Mouse (Mus musculus): ENCODE measurements around the gene Tspan18. TPM values are rescaled to one million over a fixed set of nuclear protein-coding genes. Genes with fewer than 3 reads are reported as not detected.

Tspan18 gene
- polyA plus RNA-seq, 1 experiment, result 0.06 TPM

- Histone ChIP-seq H3ac (ENCODE audit: control insufficient read depth, insufficient read length, low read depth) (no peak overlapping the region), H3K79me2 (ENCODE audit: control insufficient read depth, insufficient read depth) (no peaks in the 10 kb centered on the region), H3K4me3 (ENCODE audit: insufficient read depth, poor library complexity, severe bottlenecking) (no peak overlapping the region), H3K36me3 (ENCODE audit: control insufficient read depth, insufficient read depth) (no peaks in the 10 kb centered on the region), H3K79me3 (ENCODE audit: low read depth) (no peaks in the 10 kb centered on the region), H3K27me3 (ENCODE audit: control insufficient read depth, insufficient read depth, insufficient read length) (peaks cover 25% of the 10 kb centered on the region)
- TF ChIP-seq CTCF (IDR thresholded peaks at IDR 0.05; ENCODE audit: control insufficient read depth, insufficient read depth, insufficient read length) (no peak), FOSL1 (IDR thresholded peaks at IDR 0.05; ENCODE audit: insufficient read depth, low read length, poor library complexity, severe bottlenecking) (no peak), USF1 (IDR thresholded peaks at IDR 0.05; ENCODE audit: low read depth) (no peak)
Measured at GRCm38 (mm10) chr2:93361454-93361853, 27.1 kb upstream of the Tspan18 start.

GRCm38 (mm10) chr2:93360310-93360709 is 26.0 kb upstream of the Tspan18 start:
- Histone ChIP-seq H3K36me3 (ENCODE audit: control insufficient read depth, insufficient read depth) (no peaks in the 10 kb centered on the region), H3K27me3 (ENCODE audit: control insufficient read depth, insufficient read depth, insufficient read length) (peaks cover 16% of the 10 kb centered on the region), H3K79me3 (ENCODE audit: low read depth) (no peaks in the 10 kb centered on the region), H3K79me2 (ENCODE audit: control insufficient read depth, insufficient read depth) (no peaks in the 10 kb centered on the region), H3K4me3 (ENCODE audit: insufficient read depth, poor library complexity, severe bottlenecking) (no peak overlapping the region), H3ac (ENCODE audit: control insufficient read depth, insufficient read length, low read depth) (no peak overlapping the region)
- TF ChIP-seq MYOD1 (IDR thresholded peaks at IDR 0.05; ENCODE audit: control insufficient read depth, insufficient read length, low read depth) (no peak), USF1 (IDR thresholded peaks at IDR 0.05; ENCODE audit: low read depth) (no peak), FOSL1 (IDR thresholded peaks at IDR 0.05; ENCODE audit: insufficient read depth, low read length, poor library complexity, severe bottlenecking) (no peak), MYOG (IDR thresholded peaks at IDR 0.05; ENCODE audit: control insufficient read depth, extremely low read depth, insufficient read length) (no peak), CEBPB (IDR thresholded peaks at IDR 0.05; ENCODE audit: low read depth) (no peak), CTCF (IDR thresholded peaks at IDR 0.05; ENCODE audit: control insufficient read depth, insufficient read depth, insufficient read length) (no peak), MAX (IDR thresholded peaks at IDR 0.05) (no peak)

- Histone ChIP-seq H3K4me3 (ENCODE audit: insufficient read depth, poor library complexity, severe bottlenecking) (no peak overlapping the region), H3ac (ENCODE audit: control insufficient read depth, insufficient read length, low read depth) (no peak overlapping the region), H3K79me3 (ENCODE audit: low read depth) (no peaks in the 10 kb centered on the region), H3K27me3 (ENCODE audit: control insufficient read depth, insufficient read depth, insufficient read length) (peaks cover 4% of the 10 kb centered on the region), H3K36me3 (ENCODE audit: control insufficient read depth, insufficient read depth) (no peaks in the 10 kb centered on the region), H3K79me2 (ENCODE audit: control insufficient read depth, insufficient read depth) (no peaks in the 10 kb centered on the region)
- TF ChIP-seq MAX (IDR thresholded peaks at IDR 0.05) (no peak), MYOD1 (IDR thresholded peaks at IDR 0.05; ENCODE audit: control insufficient read depth, insufficient read length, low read depth) (no peak), FOSL1 (IDR thresholded peaks at IDR 0.05; ENCODE audit: insufficient read depth, low read length, poor library complexity, severe bottlenecking) (no peak), CEBPB (IDR thresholded peaks at IDR 0.05; ENCODE audit: low read depth) (no peak), CTCF (IDR thresholded peaks at IDR 0.05; ENCODE audit: control insufficient read depth, insufficient read depth, insufficient read length) (no peak), MYOG (IDR thresholded peaks at IDR 0.05; ENCODE audit: control insufficient read depth, extremely low read depth, insufficient read length) (no peak), USF1 (IDR thresholded peaks at IDR 0.05; ENCODE audit: low read depth) (no peak)
Measured at GRCm38 (mm10) chr2:93357391-93357790, 23.1 kb upstream of the Tspan18 start.

- H3K79me3 ChIP-seq (ENCODE audit: low read depth), result no peaks in the 10 kb centered on the region
- H3K27me3 ChIP-seq (ENCODE audit: control insufficient read depth, insufficient read depth, insufficient read length), result peaks cover 4% of the 10 kb centered on the region
- H3K79me2 ChIP-seq (ENCODE audit: control insufficient read depth, insufficient read depth), result no peaks in the 10 kb centered on the region
- no peak overlapping the region for H3ac ChIP-seq (ENCODE audit: control insufficient read depth, insufficient read length, low read depth)
- TF ChIP-seq FOSL1 (IDR thresholded peaks at IDR 0.05; ENCODE audit: insufficient read depth, low read length, poor library complexity, severe bottlenecking) (no peak), CEBPB (IDR thresholded peaks at IDR 0.05; ENCODE audit: low read depth) (no peak), MAX (IDR thresholded peaks at IDR 0.05) (no peak), CTCF (IDR thresholded peaks at IDR 0.05; ENCODE audit: control insufficient read depth, insufficient read depth, insufficient read length) (no peak), MYOD1 (IDR thresholded peaks at IDR 0.05; ENCODE audit: control insufficient read depth, insufficient read length, low read depth) (no peak)
- no peaks in the 10 kb centered on the region for H3K36me3 ChIP-seq (ENCODE audit: control insufficient read depth, insufficient read depth)
- no peak overlapping the region for H3K4me3 ChIP-seq (ENCODE audit: insufficient read depth, poor library complexity, severe bottlenecking)
Measured at GRCm38 (mm10) chr2:93355845-93356244, 21.5 kb upstream of the Tspan18 start.

- Histone ChIP-seq H3K36me3 (ENCODE audit: control insufficient read depth, insufficient read depth) (no peaks in the 10 kb centered on the region), H3K4me3 (ENCODE audit: insufficient read depth, poor library complexity, severe bottlenecking) (no peak overlapping the region), H3K27me3 (ENCODE audit: control insufficient read depth, insufficient read depth, insufficient read length) (no peaks in the 10 kb centered on the region), H3K79me3 (ENCODE audit: low read depth) (no peaks in the 10 kb centered on the region), H3ac (ENCODE audit: control insufficient read depth, insufficient read length, low read depth) (no peak overlapping the region), H3K79me2 (ENCODE audit: control insufficient read depth, insufficient read depth) (no peaks in the 10 kb centered on the region)
- TF ChIP-seq MYOD1 (IDR thresholded peaks at IDR 0.05; ENCODE audit: control insufficient read depth, insufficient read length, low read depth), result no peak
- no peak for TF ChIP-seq MYOG (IDR thresholded peaks at IDR 0.05; ENCODE audit: control insufficient read depth, extremely low read depth, insufficient read length)
- no peak for TF ChIP-seq CEBPB (IDR thresholded peaks at IDR 0.05; ENCODE audit: low read depth)
- TF ChIP-seq MAX (IDR thresholded peaks at IDR 0.05), result no peak
- no peak for TF ChIP-seq USF1 (IDR thresholded peaks at IDR 0.05; ENCODE audit: low read depth)
- TF ChIP-seq CTCF (IDR thresholded peaks at IDR 0.05; ENCODE audit: control insufficient read depth, insufficient read depth, insufficient read length), result no peak
- no peak for TF ChIP-seq FOSL1 (IDR thresholded peaks at IDR 0.05; ENCODE audit: insufficient read depth, low read length, poor library complexity, severe bottlenecking)
Measured at GRCm38 (mm10) chr2:93354621-93355020, 20.3 kb upstream of the Tspan18 start.

GRCm38 (mm10) chr2:93353725-93354124 is 19.4 kb upstream of the Tspan18 start:
- no peaks in the 10 kb centered on the region for H3K36me3 ChIP-seq (ENCODE audit: control insufficient read depth, insufficient read depth)
- TF ChIP-seq MAX (IDR thresholded peaks at IDR 0.05) (no peak), USF1 (IDR thresholded peaks at IDR 0.05; ENCODE audit: low read depth) (no peak), CTCF (IDR thresholded peaks at IDR 0.05; ENCODE audit: control insufficient read depth, insufficient read depth, insufficient read length) (no peak), CEBPB (IDR thresholded peaks at IDR 0.05; ENCODE audit: low read depth) (no peak), MYOG (IDR thresholded peaks at IDR 0.05; ENCODE audit: control insufficient read depth, extremely low read depth, insufficient read length) (no peak), MYOD1 (IDR thresholded peaks at IDR 0.05; ENCODE audit: control insufficient read depth, insufficient read length, low read depth) (no peak)
- H3K4me3 ChIP-seq (ENCODE audit: insufficient read depth, poor library complexity, severe bottlenecking), result no peak overlapping the region
- no peaks in the 10 kb centered on the region for H3K79me2 ChIP-seq (ENCODE audit: control insufficient read depth, insufficient read depth)
- H3ac ChIP-seq (ENCODE audit: control insufficient read depth, insufficient read length, low read depth), result no peak overlapping the region
- no peaks in the 10 kb centered on the region for H3K79me3 ChIP-seq (ENCODE audit: low read depth)
- no peaks in the 10 kb centered on the region for H3K27me3 ChIP-seq (ENCODE audit: control insufficient read depth, insufficient read depth, insufficient read length)

Measured in C2C12 (cell line).